Mouse (Mus musculus) thymus, adult 2 months (tissue): ENCODE measurements around the gene 4930402F06Rik. TPM values are rescaled to one million over a fixed set of nuclear protein-coding genes. Genes with fewer than 3 reads are reported as not detected.

Experiments
- DNase-seq: peaks from one replicate; pipeline ENCODE4 v3.0.0; 2021
- H3K27ac ChIP-seq: fragments of 200-500 bp; 2 replicates; pipeline ENCODE4 v1.5.1; 2012; ENCODE audit warnings: low read length, control low read depth; ENCODE audit not compliant: control insufficient read depth, insufficient read depth
- H3K27me3 ChIP-seq: fragments of 200-500 bp; 2 replicates; pipeline ENCODE4 v1.6.1; 2012; ENCODE audit warnings: mild to moderate bottlenecking, low read length, moderate library complexity, mixed read lengths; ENCODE audit not compliant: control insufficient read depth, insufficient read depth
- H3K36me3 ChIP-seq: fragments of 200-500 bp; 2 replicates; pipeline ENCODE4 v1.6.1; 2012; ENCODE audit warnings: mild to moderate bottlenecking, low read length, moderate library complexity; ENCODE audit not compliant: control insufficient read depth, insufficient read depth
- H3K4me1 ChIP-seq: fragments of 200-500 bp; replicated peaks from 2 replicates; pipeline ENCODE4 v1.6.1; 2012; ENCODE audit warnings: low read length; ENCODE audit not compliant: control insufficient read depth, insufficient read depth
- H3K4me3 ChIP-seq: fragments of 200-500 bp; 2 replicates; pipeline ENCODE4 v1.5.1; 2012; ENCODE audit warnings: mild to moderate bottlenecking, low read length, control low read depth, moderate library complexity; ENCODE audit not compliant: control insufficient read depth, insufficient read depth
- CTCF ChIP-seq: fragments of 200-500 bp; IDR thresholded peaks from 2 replicates; pipeline ENCODE4 v1.5.1; 2012; ENCODE audit warnings: mild to moderate bottlenecking, control low read depth, low read length, moderate library complexity, borderline replicate concordance; ENCODE audit not compliant: control insufficient read depth, poor library complexity, insufficient read depth; ENCODE audit errors: extremely low read depth
- POLR2A ChIP-seq: fragments of 200-500 bp; IDR thresholded peaks from 2 replicates; pipeline ENCODE4 v1.6.1; 2012; ENCODE audit warnings: mild to moderate bottlenecking, low read length, control low read depth, moderate library complexity; ENCODE audit not compliant: control insufficient read depth, poor library complexity, insufficient read depth; ENCODE audit errors: extremely low read depth
- WGBS: fragments of 180-500 bp; shearing (Covaris S2); methylation state at CpG from one replicate; pipeline ENCODE4 v1.1.7; 2018; 5-methylcytosine and 5-hydroxymethylcytosine counted together
- polyA plus RNA-seq: library from polyadenylated mRNA; depleted of rRNA; stranded (reverse); fragments of >200 nt; gene quantifications from 2 replicates; pipeline ENCODE4 v1.2.3, GENCODE M21; 2012; rRNA removed

Gene 4930402F06Rik
- not detected in 2 replicates for polyA plus RNA-seq

DNA sequence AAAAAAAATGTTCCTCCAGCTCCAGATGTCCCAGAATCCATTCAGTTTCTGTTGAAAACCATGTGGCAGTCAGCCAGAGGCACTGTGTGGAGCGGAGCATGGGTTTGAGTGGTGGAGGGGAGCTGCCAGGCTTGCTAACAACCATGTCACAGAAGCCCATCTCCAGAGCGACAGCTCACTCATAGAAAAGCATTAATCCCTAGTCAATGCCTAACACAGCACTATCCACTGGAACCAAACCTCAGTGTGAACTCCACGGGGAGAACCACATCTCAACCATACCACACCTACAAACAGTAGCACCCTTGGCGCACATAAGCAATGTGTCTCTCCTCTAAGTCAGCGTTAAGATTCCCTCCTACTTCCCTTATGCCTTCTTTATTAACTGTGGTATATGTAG, at the start of gene 4930402F06Rik:
Gene 4930402F06Rik (minus strand): TSS at position 80 of the 400 bp plus-strand sequence.
- TF ChIP-seq POLR2A (no peak), CTCF (no peak)
- WGBS: 63% methylated on average over 5 of the region's 5 CpGs
- H3K27me3 ChIP-seq: no peaks in the 10 kb centered on the region
- H3K27ac ChIP-seq: no peak within 1 kb of the TSS
- DNase-seq: no peak
- H3K4me3 ChIP-seq: no peak within 1 kb of the TSS
- H3K4me1 ChIP-seq: no peaks in the 10 kb centered on the region
- peaks cover 8% of the 10 kb centered on the region for H3K36me3 ChIP-seq

DNA sequence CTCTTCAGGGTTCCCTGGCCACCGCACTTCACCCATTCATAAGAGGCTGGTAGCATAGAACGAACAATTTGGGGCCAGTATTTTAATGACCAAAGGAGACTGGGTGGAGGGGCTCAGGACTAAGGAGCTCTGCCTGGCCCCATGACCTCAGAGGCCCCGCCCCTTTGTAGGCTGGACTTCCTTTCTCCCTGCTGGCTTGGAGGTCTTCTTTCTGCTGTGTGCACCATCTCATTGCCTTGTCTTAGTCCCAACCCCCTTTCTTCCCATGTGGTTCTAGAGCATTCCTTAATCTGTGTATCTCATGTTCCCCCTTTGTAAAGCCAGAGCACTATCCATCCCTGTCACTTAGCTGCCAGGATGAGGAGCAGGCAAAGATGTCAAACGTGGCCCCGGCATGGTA, 49.3 kb upstream of the 4930402F06Rik start:
- Histone ChIP-seq H3K27me3 (no peaks in the 10 kb centered on the region), H3K36me3 (no peaks in the 10 kb centered on the region), H3K27ac (peak overlapping the region; percentile 38), H3K4me3 (no peak overlapping the region), H3K4me1 (peaks cover 79% of the 10 kb centered on the region)
- no peak for DNase-seq
- 82% methylated on average over 5 of the region's 5 CpGs for whole genome bisulfite sequencing
- TF ChIP-seq CTCF: no peak
- TF ChIP-seq POLR2A: no peak

DNA sequence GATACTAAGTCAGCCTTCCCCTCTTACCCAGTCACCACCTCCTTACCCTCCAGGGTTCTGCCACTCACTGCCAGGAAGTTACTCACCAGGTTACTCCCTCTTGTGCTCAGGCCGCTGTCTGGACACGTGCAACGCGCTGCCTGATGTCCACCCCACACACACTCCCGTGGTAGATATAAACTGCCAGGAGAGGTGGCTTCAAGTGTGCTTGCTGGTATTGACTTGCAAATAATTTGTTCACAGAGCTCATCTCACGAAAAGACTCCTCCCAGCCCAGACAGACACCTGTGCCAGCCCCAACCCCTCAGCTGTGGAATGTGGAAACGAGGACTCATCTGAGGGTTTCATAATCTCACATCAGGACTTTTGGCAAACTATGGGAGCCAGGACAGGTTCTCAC, 48.6 kb upstream of the 4930402F06Rik start:
- no peak for TF ChIP-seq CTCF
- TF ChIP-seq POLR2A: no peak
- DNase-seq: no peak
- Histone ChIP-seq H3K27ac (peak overlapping the region; percentile 38), H3K36me3 (no peaks in the 10 kb centered on the region), H3K4me1 (peaks cover 81% of the 10 kb centered on the region), H3K27me3 (no peaks in the 10 kb centered on the region), H3K4me3 (no peak overlapping the region)
- 39% methylated on average over 7 of the region's 7 CpGs for WGBS

DNA sequence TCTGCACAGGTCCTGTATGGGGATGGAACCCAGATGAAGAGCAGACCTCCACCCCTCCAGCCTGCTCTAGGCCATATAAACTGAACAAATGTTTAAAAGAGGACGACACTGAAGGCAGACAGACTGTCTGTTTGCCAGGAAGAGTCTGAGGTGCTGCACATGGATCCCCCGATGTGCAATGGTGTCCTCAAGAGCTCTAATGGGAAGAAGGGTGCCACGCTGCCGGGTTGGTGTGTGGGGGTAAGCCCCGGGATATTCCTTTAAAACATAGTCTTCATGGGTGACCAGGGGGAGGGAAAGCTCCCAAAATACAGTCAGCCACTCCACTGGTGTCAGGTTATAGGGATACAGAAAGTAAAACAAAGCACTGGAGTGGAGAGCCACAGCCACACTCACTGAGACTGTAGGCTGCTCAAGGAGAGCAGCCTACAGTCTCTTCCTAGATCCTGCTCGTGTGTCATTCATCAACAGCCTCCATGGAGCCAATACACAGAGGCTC, 47.8 kb upstream of the 4930402F06Rik start:
- H3K4me3 ChIP-seq: peak overlapping the region; percentile 32
- DNase-seq: no peak
- H3K36me3 ChIP-seq: no peaks in the 10 kb centered on the region
- peak overlapping the region; percentile 38 for H3K27ac ChIP-seq
- TF ChIP-seq POLR2A (no peak), CTCF (no peak)
- WGBS: 26% methylated on average over 6 of the region's 6 CpGs
- H3K4me1 ChIP-seq: peaks cover 75% of the 10 kb centered on the region
- no peaks in the 10 kb centered on the region for H3K27me3 ChIP-seq

DNA sequence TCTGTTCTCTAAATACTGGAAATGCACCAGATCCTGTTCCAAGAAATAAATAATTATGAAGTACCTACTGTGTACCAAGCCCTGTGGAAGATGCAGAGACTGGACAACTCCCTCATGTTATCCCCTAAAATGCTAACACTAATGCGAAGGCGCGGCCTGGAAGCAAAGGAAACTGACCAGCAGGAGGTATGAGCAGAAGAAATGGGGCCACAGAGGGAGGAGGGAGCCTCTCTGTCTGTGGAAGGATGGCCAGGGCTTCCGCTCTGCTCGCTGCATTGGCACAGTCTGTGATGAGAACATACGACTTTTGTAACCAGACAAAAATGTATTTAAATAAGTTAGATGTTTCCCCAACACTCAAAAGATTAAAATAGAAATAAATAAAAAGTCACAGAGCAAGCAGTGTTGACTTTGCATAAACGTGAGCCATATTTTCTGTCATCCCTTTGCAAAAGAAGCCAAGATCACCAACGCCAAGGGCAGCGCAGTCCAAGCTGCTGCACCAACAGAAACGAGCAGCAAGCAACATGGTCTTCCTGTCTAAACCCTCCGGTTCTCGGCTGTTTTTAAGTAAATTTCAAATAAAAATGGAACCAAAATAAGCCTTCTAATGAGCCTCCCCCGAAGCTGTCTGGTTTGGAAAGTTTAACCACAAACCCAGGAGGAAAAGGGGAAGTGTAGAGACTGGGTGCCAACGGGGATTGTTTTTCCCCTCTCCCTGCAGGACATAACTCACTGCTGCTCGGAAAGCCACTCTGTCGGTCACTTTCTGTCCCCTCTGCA, 47.2 kb upstream of the 4930402F06Rik start:
- H3K4me1 ChIP-seq: peaks cover 69% of the 10 kb centered on the region
- H3K36me3 ChIP-seq: no peaks in the 10 kb centered on the region
- TF ChIP-seq CTCF (no peak), POLR2A (no peak)
- DNase-seq: no peak
- H3K27me3 ChIP-seq: no peaks in the 10 kb centered on the region
- peak overlapping the region; percentile 38; the same call in 1 of the 2 replicates for H3K27ac ChIP-seq
- H3K4me3 ChIP-seq: peak overlapping the region; percentile 32
- WGBS: 25% methylated on average over 16 of the region's 16 CpGs

DNA sequence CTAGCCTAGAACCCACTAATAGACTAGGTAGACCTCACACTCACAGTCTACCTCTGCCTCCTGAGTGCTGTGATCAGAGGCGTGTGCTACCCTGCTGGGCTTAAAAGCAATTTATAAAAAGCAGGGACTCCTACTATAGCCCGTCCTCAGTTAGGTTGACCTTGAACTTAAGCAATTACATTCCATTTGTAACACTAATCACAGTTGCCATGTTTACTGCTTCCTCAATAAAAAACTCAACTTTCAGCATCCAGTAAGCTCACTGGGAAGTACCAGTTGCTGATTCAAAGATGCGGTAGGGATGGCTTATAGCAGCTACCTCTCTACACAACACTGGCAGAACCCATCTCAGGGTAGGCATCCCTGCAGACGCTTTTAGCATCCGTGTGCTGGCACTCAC, 46.4 kb upstream of the 4930402F06Rik start:
- H3K27ac ChIP-seq: no peak overlapping the region
- H3K4me1 ChIP-seq: peaks cover 61% of the 10 kb centered on the region

More for the DNA sequence above, 46.4 kb upstream of the 4930402F06Rik start:
- no peak for DNase-seq
- WGBS: 93% methylated on average over 5 of the region's 5 CpGs
- no peak for TF ChIP-seq CTCF
- TF ChIP-seq POLR2A: no peak
- Histone ChIP-seq H3K27me3 (no peaks in the 10 kb centered on the region), H3K36me3 (no peaks in the 10 kb centered on the region), H3K4me3 (no peak overlapping the region)
